Comparison of ENCODE assay signal across 1 mouse cellular context in the genomic region with DNA sequence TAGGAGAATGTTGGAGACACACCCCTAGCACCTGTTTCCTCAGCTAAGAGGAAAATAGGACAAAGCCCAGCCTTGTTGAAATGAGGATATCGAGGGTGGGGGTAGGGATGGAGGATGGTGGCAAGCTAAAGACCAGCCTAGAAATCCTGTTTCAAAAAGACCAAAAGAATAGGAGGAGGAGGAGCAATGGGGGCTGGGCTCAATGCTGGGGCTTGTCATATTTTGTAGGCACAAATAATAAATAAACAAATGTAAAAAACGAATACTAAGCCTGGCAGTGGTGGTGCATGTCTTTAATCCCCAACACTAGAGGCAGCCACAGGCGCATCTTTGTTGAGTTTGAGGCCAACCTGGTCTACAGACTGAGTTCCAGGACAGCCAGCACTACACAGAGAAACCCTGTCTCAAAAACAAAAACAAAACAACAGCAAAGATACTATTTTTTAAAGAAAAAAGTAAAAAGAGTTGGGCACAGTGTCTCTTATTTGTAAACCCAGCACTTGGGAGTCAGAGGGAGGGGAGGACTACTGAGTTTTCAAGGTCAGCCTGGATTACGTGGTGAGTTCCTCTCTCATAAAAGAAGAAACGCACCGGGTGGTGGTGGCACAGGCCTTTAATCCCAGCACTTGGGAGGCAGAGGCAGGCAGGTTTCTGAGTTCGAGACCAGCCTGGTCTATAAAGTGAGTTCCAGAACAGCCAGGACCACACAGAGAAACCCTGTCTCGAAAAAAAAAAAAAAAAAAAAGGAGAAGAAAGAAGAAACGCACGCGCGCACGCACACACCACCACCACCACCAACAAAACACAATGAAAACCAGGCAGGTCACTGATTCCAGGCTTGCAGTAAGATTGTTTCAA.
A peak's percentile ranks its signal among the peaks of the same experiment; 100 is the strongest.
TF ChIP-seq lines count a peak whose summit lies in the region.

No protein-coding gene starts in this region.

TF ChIP-seq in MEL, 35 proteins besides CTCF, POLR2A, EP300 and RAD21:
- TF ChIP-seq GABPA (IDR thresholded peaks at IDR 0.05; ENCODE audit: low read depth, low read length) (no peak), ZNF384 (IDR thresholded peaks at IDR 0.05; ENCODE audit: low read depth, low read length) (peak; percentile 83), NRF1 (IDR thresholded peaks at IDR 0.05; ENCODE audit: insufficient read depth, low read depth, low read length, poor library complexity, severe bottlenecking) (0 out of 2 replicates have a peak, but pooled peaks have one; percentile 11)
